Mouse (Mus musculus) hindbrain, embryonic 14.5 days (tissue): ENCODE results near the gene Dmpk. TPM values are rescaled to one million over a fixed set of nuclear protein-coding genes. Genes with fewer than 3 reads are reported as not detected.

Experiments
- ATAC-seq: fragments of 200-750 bp; cut with Nextera tagmentation; 2 replicates; pipeline ENCODE4 v1.8.0; 2017; ENCODE audit warnings: moderate number of reproducible peaks, mild to moderate bottlenecking, moderate TSS enrichment, moderate library complexity; ENCODE audit not compliant: low FRiP score
- DNase-seq: peaks from one replicate; pipeline ENCODE4 v3.0.0-alpha.2; 2015; ENCODE audit warnings: low spot score
- H3K27ac ChIP-seq: fragments of 300-500 bp; sonication (generic); 2 replicates; pipeline ENCODE4 v1.5.1; 2014; ENCODE audit warnings: mild to moderate bottlenecking, moderate library complexity
- H3K27me3 ChIP-seq: fragments of 300-500 bp; sonication (generic); 2 replicates; pipeline ENCODE4 v1.6.1; 2014; ENCODE audit warnings: mild to moderate bottlenecking, low read length, mixed read lengths; ENCODE audit not compliant: control insufficient read depth, insufficient read depth
- H3K36me3 ChIP-seq: fragments of 300-500 bp; sonication (generic); replicated peaks from 2 replicates; pipeline ENCODE4 v1.6.1; 2014; ENCODE audit not compliant: control insufficient read depth, insufficient read depth
- H3K4me1 ChIP-seq: fragments of 300-500 bp; sonication (generic); replicated peaks from 2 replicates; pipeline ENCODE4 v1.6.1; 2014; ENCODE audit warnings: antibody characterized with exemption, low read length, mixed read lengths; ENCODE audit not compliant: control insufficient read depth, insufficient read depth
- H3K4me2 ChIP-seq: fragments of 300-500 bp; sonication (generic); replicated peaks from 2 replicates; pipeline ENCODE4 v1.6.1; 2014; ENCODE audit warnings: mild to moderate bottlenecking, moderate library complexity
- H3K4me3 ChIP-seq: fragments of 300-500 bp; sonication (generic); replicated peaks from 2 replicates; pipeline ENCODE4 v1.5.1; 2014; ENCODE audit warnings: mild to moderate bottlenecking, low read length
- H3K9ac ChIP-seq: fragments of 300-500 bp; sonication (generic); 2 replicates; pipeline ENCODE4 v1.6.1; 2014
- H3K9me3 ChIP-seq: fragments of 300-500 bp; sonication (generic); 2 replicates; pipeline ENCODE4 v1.6.1; 2016; ENCODE audit warnings: low read length; ENCODE audit not compliant: control insufficient read depth
- WGBS: fragments of 180-500 bp; shearing (Covaris S2); extraction: QIAGEN DNeasy Blood & Tissue Kit; methylation state at CpG from one replicate; pipeline ENCODE4 v1.1.7; 2014; 5-methylcytosine and 5-hydroxymethylcytosine counted together
- microRNA-seq: library from miRNA; unstranded; fragments of <30 nt; microRNA quantifications from one replicate; pipeline ENCODE4, GENCODE M21; 2016
- polyA plus RNA-seq: library from polyadenylated mRNA; unstranded; fragments of >200 nt; fragmentation: Nextera tagmentation; extraction: Ambion mirVana; gene quantifications from 2 replicates; pipeline ENCODE4 v1.2.1, GENCODE M21; 2014

The Dmpk gene
- polyA plus RNA-seq, 1 experiment from 2014 or later, result 8.9 TPM

DNA sequence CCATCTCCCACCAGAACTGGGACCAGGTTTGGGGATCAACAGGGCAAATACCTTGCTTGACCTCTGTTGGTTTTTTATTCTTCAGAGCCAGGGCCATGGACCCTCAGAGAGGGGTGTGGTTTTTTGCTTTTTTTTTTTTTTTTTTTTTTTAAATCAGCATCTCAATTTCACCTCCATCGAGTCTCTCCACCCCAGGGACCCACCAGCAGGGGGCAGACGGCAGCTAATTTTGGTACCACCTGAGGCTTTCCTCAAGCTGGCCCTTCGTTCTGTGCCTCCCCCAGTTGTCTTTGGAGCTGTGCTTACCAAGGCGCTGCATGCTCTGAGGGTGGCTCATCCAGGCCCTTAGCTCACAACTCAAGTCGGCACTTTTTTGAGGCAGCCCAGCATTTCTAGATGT lies 53.7 kb downstream of the Dmpk start:
- peaks cover 74% of the 10 kb centered on the region for H3K36me3 ChIP-seq

More for the DNA sequence above, 53.7 kb downstream of the Dmpk start:
- H3K9ac ChIP-seq, result no peak overlapping the region
- no peaks in the 10 kb centered on the region for H3K9me3 ChIP-seq
- H3K27me3 ChIP-seq, result no peaks in the 10 kb centered on the region
- no peaks in the 10 kb centered on the region for H3K4me1 ChIP-seq
- H3K4me2 ChIP-seq, result no peak overlapping the region
- no peak overlapping the region for H3K27ac ChIP-seq
- no peak for DNase-seq
- WGBS, result 50% methylated on average over 5 of the region's 5 CpGs
- no peak for ATAC-seq
- H3K4me3 ChIP-seq, result no peak overlapping the region

Small RNA genes within 50 kb of the gene (microRNA-seq; reads per million reads assigned to microRNA genes)
- gene Mir3100, result not detected

Other genes with a start within 250 kb of the Dmpk start
- 0.39 and 0.50 TPM in 2 replicates for gene Mill2, start 243.9 kb upstream of the Dmpk start, polyA plus RNA-seq
- gene Pglyrp1, start 212.5 kb upstream of the Dmpk start, polyA plus RNA-seq, result 24.5 and 25.2 TPM in 2 replicates
- gene Ccdc61, start 173.4 kb upstream of the Dmpk start, polyA plus RNA-seq, result 23.9 and 24.0 TPM in 2 replicates
- gene Nova2, start 158.0 kb upstream of the Dmpk start, polyA plus RNA-seq, result 15.4 and 16.3 TPM in 2 replicates
- gene Nanos2, start 96.4 kb upstream of the Dmpk start, polyA plus RNA-seq, result 0.52 and 0.69 TPM in 2 replicates
- gene Mypop, start 92.6 kb upstream of the Dmpk start, polyA plus RNA-seq, result 6.7 and 7.4 TPM in 2 replicates
- gene Irf2bp1, start 79.8 kb upstream of the Dmpk start, polyA plus RNA-seq, result 32.4 and 38.1 TPM in 2 replicates
- not detected in 2 replicates for gene Foxa3, start 60.3 kb upstream of the Dmpk start, polyA plus RNA-seq
- gene Sympk, start 59.5 kb upstream of the Dmpk start, polyA plus RNA-seq, result 18.7 and 18.8 TPM in 2 replicates
- gene Rsph6a, start 29.2 kb upstream of the Dmpk start, polyA plus RNA-seq, result 0.27 and 0.43 TPM in 2 replicates
- gene Dmwd, start 7.6 kb upstream of the Dmpk start, polyA plus RNA-seq, result 32.0 and 35.0 TPM in 2 replicates
- gene Six5, start 10.7 kb downstream of the Dmpk start, polyA plus RNA-seq, result 2.3 and 2.5 TPM in 2 replicates
- 6.7 and 7.7 TPM in 2 replicates for gene Gm4969, start 34.5 kb downstream of the Dmpk start, polyA plus RNA-seq
- gene Fbxo46, start 36.0 kb downstream of the Dmpk start, polyA plus RNA-seq, result 10.9 and 11.9 TPM in 2 replicates
- gene Qpctl, start 65.4 kb downstream of the Dmpk start, polyA plus RNA-seq, result 19.1 and 20.3 TPM in 2 replicates
- 104 and 110 TPM in 2 replicates for gene Snrpd2, start 65.9 kb downstream of the Dmpk start, polyA plus RNA-seq
- gene Gipr, start 82.3 kb downstream of the Dmpk start, polyA plus RNA-seq, result 0.62 and 1.1 TPM in 2 replicates
- 3.4 and 3.6 TPM in 2 replicates for gene Eml2, start 92.6 kb downstream of the Dmpk start, polyA plus RNA-seq
- 3.1 and 3.2 TPM in 2 replicates for gene Gpr4, start 128.7 kb downstream of the Dmpk start, polyA plus RNA-seq
- 34.1 and 36.6 TPM in 2 replicates for gene Opa3, start 144.5 kb downstream of the Dmpk start, polyA plus RNA-seq
- gene Vasp, start 188.0 kb downstream of the Dmpk start, polyA plus RNA-seq, result 32.7 and 35.3 TPM in 2 replicates
- gene Ppm1n, start 196.2 kb downstream of the Dmpk start, polyA plus RNA-seq, result 0.74 and 1.0 TPM in 2 replicates
- 106 and 112 TPM in 2 replicates for gene Rtn2, start 198.8 kb downstream of the Dmpk start, polyA plus RNA-seq
- 0.12 TPM in 1 of 2 replicates, not detected in the other for gene Fosb, start 226.2 kb downstream of the Dmpk start, polyA plus RNA-seq